Mouse (Mus musculus): ENCODE data around the gene Mtnr1a. TPM values are rescaled to one million over a fixed set of nuclear protein-coding genes. Genes with fewer than 3 reads are reported as not detected.
A peak's percentile ranks its signal among the peaks of the same experiment; 100 is the strongest.

The Mtnr1a gene
- 0.44 TPM in 1 of 2 replicates, not detected in the other for polyA plus RNA-seq (2014; fragmentation: Nextera tagmentation; extraction: Ambion mirVana)

- Histone ChIP-seq H3K4me1 (replicated peaks; ENCODE audit: control insufficient read depth, insufficient read depth, low read length) (0 out of 2 replicates have a peak, but pooled peaks cover 5% of the 10 kb centered on the region), H3K9me3 (ENCODE audit: control insufficient read depth, low read length) (no peaks in the 10 kb centered on the region), H3K4me3 (replicated peaks; ENCODE audit: low read length) (peak within 1 kb of the TSS; percentile 28), H3K9ac (peak within 1 kb of the TSS; percentile 42; the same call in 1 of the 2 replicates), H3K4me2 (replicated peaks) (peak within 1 kb of the TSS; percentile 75), H3K36me3 (replicated peaks; ENCODE audit: control insufficient read depth, insufficient read depth) (no peaks in the 10 kb centered on the region), H3K27ac (no peak within 1 kb of the TSS), H3K27me3 (ENCODE audit: control insufficient read depth, insufficient read depth, low read length) (no peaks in the 10 kb centered on the region)
- DNase-seq (ENCODE audit: low spot score) (peak; percentile 93), ATAC-seq (ENCODE audit: low FRiP score) (peak; percentile 90)
- 5% methylated on average over 29 of the region's 29 CpGs for WGBS
These were observed at the start of gene Mtnr1a for GRCm38 (mm10) chr8:45068759-45069386. Gene Mtnr1a, plus strand, starts transcription at chr8:45069137.

DNA sequence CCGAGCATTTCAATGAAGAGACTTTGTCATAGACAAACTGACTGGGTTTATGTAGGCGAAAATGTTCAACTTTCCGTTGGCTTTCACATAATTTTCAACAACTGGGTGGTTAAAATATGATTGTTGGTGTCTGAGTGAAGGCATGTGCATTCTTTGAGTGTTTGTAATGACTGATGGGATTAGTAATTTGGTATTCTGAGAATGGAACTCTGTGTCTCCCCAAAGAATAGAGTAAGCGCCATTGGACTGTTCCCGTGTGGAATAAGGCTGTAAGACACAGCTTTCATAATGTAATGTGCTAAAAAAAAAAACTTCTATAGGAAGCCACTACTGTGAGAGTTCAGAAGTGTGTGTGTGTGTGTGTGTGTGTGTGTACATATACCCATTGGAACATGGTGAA lies 49.7 kb upstream of the Mtnr1a start:
- H3K27me3 ChIP-seq (ENCODE audit: control insufficient read depth, insufficient read depth, low read length), result no peaks in the 10 kb centered on the region
- H3K9ac ChIP-seq, result no peak overlapping the region
- H3K4me1 ChIP-seq (replicated peaks; ENCODE audit: control insufficient read depth, insufficient read depth, low read length), result no peaks in the 10 kb centered on the region
- peaks cover 29% of the 10 kb centered on the region for H3K36me3 ChIP-seq (replicated peaks; ENCODE audit: control insufficient read depth, insufficient read depth)
- WGBS, result 72% methylated on average over 5 of the region's 5 CpGs
- no peak for ATAC-seq (ENCODE audit: low FRiP score)
- no peak for DNase-seq (ENCODE audit: low spot score)
- H3K4me2 ChIP-seq (replicated peaks), result no peak overlapping the region
- no peak overlapping the region for H3K4me3 ChIP-seq (replicated peaks; ENCODE audit: low read length)
- H3K9me3 ChIP-seq (ENCODE audit: control insufficient read depth, low read length), result peaks cover 11% of the 10 kb centered on the region
- H3K27ac ChIP-seq, result no peak overlapping the region

- peaks cover 49% of the 10 kb centered on the region for H3K36me3 ChIP-seq (replicated peaks; ENCODE audit: control insufficient read depth, insufficient read depth)
These were observed 47.8 kb upstream of the Mtnr1a start for GRCm38 (mm10) chr8:45021171-45021570.

DNA sequence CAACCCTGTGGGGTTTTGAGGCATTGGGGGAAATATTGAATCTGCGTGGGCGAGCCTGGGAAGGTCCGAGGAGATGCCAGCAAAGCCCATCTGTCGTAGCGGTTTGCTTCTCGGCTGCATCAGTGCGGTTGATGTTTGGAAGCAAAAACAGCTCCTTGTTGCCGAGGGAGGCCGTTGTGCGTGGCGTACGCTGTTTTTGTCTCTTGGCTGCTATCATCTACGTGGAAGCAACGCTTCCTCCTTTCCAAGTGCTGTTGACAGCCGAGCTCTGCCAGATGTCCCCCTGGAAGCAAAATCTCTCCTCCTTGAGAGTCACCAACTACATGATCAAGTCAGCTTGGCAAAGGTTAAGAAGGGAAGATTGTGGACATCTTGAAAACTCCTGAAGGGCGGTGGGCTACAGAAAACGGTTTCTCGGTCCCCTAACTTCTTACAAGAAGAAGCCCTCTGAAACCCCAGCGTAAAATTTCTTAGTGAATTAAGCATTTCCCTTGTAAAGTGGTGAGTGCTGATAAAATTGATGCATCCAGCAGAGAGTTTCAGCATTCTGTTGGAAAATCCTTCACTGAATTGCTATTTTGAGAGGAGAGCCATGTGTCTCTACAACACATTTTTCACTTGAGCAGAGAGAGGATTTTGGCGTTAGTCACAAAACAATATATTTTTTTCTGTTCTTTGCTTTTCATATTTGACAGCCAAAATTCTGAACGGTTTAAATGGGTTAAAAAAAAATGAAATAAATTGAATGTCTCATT lies 46.8 kb upstream of the Mtnr1a start:
- no peak overlapping the region for H3K4me2 ChIP-seq (replicated peaks)
- H3K4me1 ChIP-seq (replicated peaks; ENCODE audit: control insufficient read depth, insufficient read depth, low read length), result no peaks in the 10 kb centered on the region
- peaks cover 56% of the 10 kb centered on the region for H3K36me3 ChIP-seq (replicated peaks; ENCODE audit: control insufficient read depth, insufficient read depth)
- peaks cover 22% of the 10 kb centered on the region for H3K9me3 ChIP-seq (ENCODE audit: control insufficient read depth, low read length)
- no peak overlapping the region for H3K4me3 ChIP-seq (replicated peaks; ENCODE audit: low read length)
- DNase-seq (ENCODE audit: low spot score) (no peak), ATAC-seq (ENCODE audit: low FRiP score) (no peak)
- WGBS, result 94% methylated on average over 21 of the region's 21 CpGs
- H3K27ac ChIP-seq, result no peak overlapping the region
- no peaks in the 10 kb centered on the region for H3K27me3 ChIP-seq (ENCODE audit: control insufficient read depth, insufficient read depth, low read length)
- H3K9ac ChIP-seq, result no peak overlapping the region

More at GRCm38 (mm10) chr8:45021171-45021570, 47.8 kb upstream of the Mtnr1a start:
- Histone ChIP-seq H3K27ac (no peak overlapping the region), H3K4me2 (replicated peaks) (no peak overlapping the region), H3K9ac (no peak overlapping the region), H3K4me1 (replicated peaks; ENCODE audit: control insufficient read depth, insufficient read depth, low read length) (no peaks in the 10 kb centered on the region), H3K27me3 (ENCODE audit: control insufficient read depth, insufficient read depth, low read length) (no peaks in the 10 kb centered on the region), H3K9me3 (ENCODE audit: control insufficient read depth, low read length) (peaks cover 22% of the 10 kb centered on the region), H3K4me3 (replicated peaks; ENCODE audit: low read length) (no peak overlapping the region)
- ATAC-seq (ENCODE audit: low FRiP score), result no peak
- DNase-seq (ENCODE audit: low spot score), result no peak
- 88% methylated on average over 5 of the region's 5 CpGs for WGBS

- Histone ChIP-seq H3K27ac (no peak overlapping the region), H3K27me3 (ENCODE audit: control insufficient read depth, insufficient read depth, low read length) (no peaks in the 10 kb centered on the region), H3K9me3 (ENCODE audit: control insufficient read depth, low read length) (peaks cover 22% of the 10 kb centered on the region), H3K36me3 (replicated peaks; ENCODE audit: control insufficient read depth, insufficient read depth) (peaks cover 73% of the 10 kb centered on the region), H3K4me1 (replicated peaks; ENCODE audit: control insufficient read depth, insufficient read depth, low read length) (no peaks in the 10 kb centered on the region), H3K9ac (no peak overlapping the region), H3K4me2 (replicated peaks) (no peak overlapping the region), H3K4me3 (replicated peaks; ENCODE audit: low read length) (no peak overlapping the region)
- DNase-seq (ENCODE audit: low spot score) (no peak), ATAC-seq (ENCODE audit: low FRiP score) (no peak)
- WGBS, result 73% methylated on average over 6 of the region's 6 CpGs
These were observed 40.8 kb upstream of the Mtnr1a start for GRCm38 (mm10) chr8:45028081-45028497.

- Histone ChIP-seq H3K27ac (no peak overlapping the region), H3K4me2 (replicated peaks) (no peak overlapping the region), H3K27me3 (ENCODE audit: control insufficient read depth, insufficient read depth, low read length) (no peaks in the 10 kb centered on the region), H3K4me1 (replicated peaks; ENCODE audit: control insufficient read depth, insufficient read depth, low read length) (no peaks in the 10 kb centered on the region), H3K36me3 (replicated peaks; ENCODE audit: control insufficient read depth, insufficient read depth) (peaks cover 80% of the 10 kb centered on the region), H3K9me3 (ENCODE audit: control insufficient read depth, low read length) (no peaks in the 10 kb centered on the region), H3K4me3 (replicated peaks; ENCODE audit: low read length) (no peak overlapping the region), H3K9ac (no peak overlapping the region)
- no peak for ATAC-seq (ENCODE audit: low FRiP score)
- 90% methylated on average over 15 of the region's 15 CpGs for WGBS
- DNase-seq (ENCODE audit: low spot score), result no peak
These were observed 30.6 kb upstream of the Mtnr1a start for GRCm38 (mm10) chr8:45038350-45038749.

DNA sequence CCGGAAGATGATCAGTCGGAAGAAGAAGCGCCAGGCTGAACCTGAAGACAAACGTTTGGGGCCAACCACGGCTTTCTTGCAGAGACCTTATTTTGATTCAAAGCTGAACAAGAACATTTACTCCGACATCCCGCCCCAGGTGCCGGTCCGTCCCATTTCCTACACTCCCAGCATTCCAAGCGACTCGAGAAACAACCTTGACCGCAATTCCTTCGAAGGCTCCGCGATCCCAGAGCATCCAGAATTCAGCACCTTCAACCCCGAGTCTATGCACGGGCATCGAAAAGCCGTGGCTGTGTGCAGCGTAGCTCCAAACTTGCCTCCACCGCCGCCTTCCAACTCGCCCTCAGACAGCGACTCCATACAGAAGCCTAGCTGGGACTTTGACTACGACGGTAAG lies 24.8 kb upstream of the Mtnr1a start:
- no peak for DNase-seq (ENCODE audit: low spot score)
- Histone ChIP-seq H3K27ac (no peak overlapping the region), H3K36me3 (replicated peaks; ENCODE audit: control insufficient read depth, insufficient read depth) (peaks cover 62% of the 10 kb centered on the region), H3K9me3 (ENCODE audit: control insufficient read depth, low read length) (no peaks in the 10 kb centered on the region), H3K4me1 (replicated peaks; ENCODE audit: control insufficient read depth, insufficient read depth, low read length) (no peaks in the 10 kb centered on the region), H3K27me3 (ENCODE audit: control insufficient read depth, insufficient read depth, low read length) (no peaks in the 10 kb centered on the region), H3K9ac (no peak overlapping the region), H3K4me3 (replicated peaks; ENCODE audit: low read length) (no peak overlapping the region), H3K4me2 (replicated peaks) (no peak overlapping the region)
- ATAC-seq (ENCODE audit: low FRiP score), result no peak
- WGBS, result 95% methylated on average over 26 of the region's 26 CpGs

DNA sequence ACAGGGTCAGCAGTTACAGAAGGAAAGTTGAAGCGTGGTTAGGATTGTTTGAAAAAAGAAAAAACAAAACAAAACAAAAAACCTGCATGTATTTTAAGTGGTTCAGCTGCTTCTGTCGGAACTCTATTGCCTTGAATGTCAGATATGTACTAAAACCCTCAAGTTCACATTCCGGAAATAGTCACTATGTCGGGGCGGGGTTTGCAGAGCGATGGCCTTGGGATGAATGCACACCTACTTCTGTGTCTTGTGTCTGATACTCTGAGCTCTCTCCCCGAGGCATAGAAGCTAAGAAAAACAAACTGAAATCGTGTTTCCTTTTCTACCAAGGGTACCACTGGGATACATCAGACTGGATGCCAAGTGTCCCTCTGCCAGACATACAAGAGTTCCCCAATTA lies 18.5 kb upstream of the Mtnr1a start:
- DNase-seq (ENCODE audit: low spot score) (no peak), ATAC-seq (ENCODE audit: low FRiP score) (no peak)
- WGBS, result 93% methylated on average over 8 of the region's 8 CpGs

GRCm38 (mm10) chr8:45051236-45051635 lies 17.7 kb upstream of the Mtnr1a start:
- H3K4me3 ChIP-seq (replicated peaks; ENCODE audit: low read length), result no peak overlapping the region
- no peak for DNase-seq (ENCODE audit: low spot score)
- no peak overlapping the region for H3K27ac ChIP-seq
- peaks cover 37% of the 10 kb centered on the region for H3K36me3 ChIP-seq (replicated peaks; ENCODE audit: control insufficient read depth, insufficient read depth)
- H3K9ac ChIP-seq, result no peak overlapping the region
- no peaks in the 10 kb centered on the region for H3K4me1 ChIP-seq (replicated peaks; ENCODE audit: control insufficient read depth, insufficient read depth, low read length)
- ATAC-seq (ENCODE audit: low FRiP score), result no peak
- no peaks in the 10 kb centered on the region for H3K27me3 ChIP-seq (ENCODE audit: control insufficient read depth, insufficient read depth, low read length)
- 96% methylated on average over 30 of the region's 30 CpGs for WGBS
- no peak overlapping the region for H3K4me2 ChIP-seq (replicated peaks)
- H3K9me3 ChIP-seq (ENCODE audit: control insufficient read depth, low read length), result 0 out of 2 replicates have a peak, but pooled peaks cover 4% of the 10 kb centered on the region

More for the DNA sequence above, 18.5 kb upstream of the Mtnr1a start:
- Histone ChIP-seq H3K9me3 (ENCODE audit: control insufficient read depth, low read length) (0 out of 2 replicates have a peak, but pooled peaks cover 4% of the 10 kb centered on the region), H3K27me3 (ENCODE audit: control insufficient read depth, insufficient read depth, low read length) (no peaks in the 10 kb centered on the region), H3K4me2 (replicated peaks) (no peak overlapping the region), H3K36me3 (replicated peaks; ENCODE audit: control insufficient read depth, insufficient read depth) (peaks cover 40% of the 10 kb centered on the region), H3K9ac (no peak overlapping the region), H3K4me3 (replicated peaks; ENCODE audit: low read length) (no peak overlapping the region), H3K4me1 (replicated peaks; ENCODE audit: control insufficient read depth, insufficient read depth, low read length) (no peaks in the 10 kb centered on the region), H3K27ac (no peak overlapping the region)

Measured in hindbrain, embryonic 14.5 days (tissue).